Mouse (Mus musculus): Measurements from ENCODE around the gene Gucy2g.
A peak's percentile ranks its signal among the peaks of the same experiment; 100 is the strongest.
"Not testable (repeated sequence)": the region's sequence is repeated elsewhere in the genome, so short reads cannot be mapped to it uniquely, and the experiment has no call there.

The Gucy2g gene

GRCm38 (mm10) chr19:55207746-55208538 lies 33.1 kb downstream of the Gucy2g start:
- no peak for DNase-seq (ENCODE audit: low spot score in 2 of 2)

GRCm38 (mm10) chr19:55207205-55207604 lies 33.8 kb downstream of the Gucy2g start:
- DNase-seq (ENCODE audit: low spot score in 2 of 2): no peak

GRCm38 (mm10) chr19:55206482-55207138 lies 34.4 kb downstream of the Gucy2g start:
- peak in 1 of 2 experiments; percentile 14 for DNase-seq (ENCODE audit: low spot score in 2 of 2)

DNA sequence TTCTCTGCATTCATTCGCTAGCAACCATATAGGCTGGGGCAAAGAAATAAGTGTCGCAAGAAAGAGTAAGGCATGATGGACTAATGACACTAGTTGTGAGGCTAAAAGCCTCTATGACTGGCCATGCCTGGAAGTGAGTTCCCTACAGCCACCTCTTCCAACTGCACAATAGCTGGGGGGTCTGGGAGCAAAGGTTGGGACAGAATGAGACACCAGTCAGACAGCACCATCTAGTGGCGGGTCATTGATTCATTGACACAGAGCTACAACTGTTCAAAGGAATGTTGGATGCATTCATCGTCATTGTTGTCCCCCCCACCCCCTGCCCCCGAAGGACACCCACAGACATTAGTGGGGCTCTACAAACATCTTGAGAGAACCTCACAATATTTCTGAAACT lies 42.7 kb downstream of the Gucy2g start:
- DNase-seq (ENCODE audit: low spot score in 2 of 2): no peak

GRCm38 (mm10) chr19:55195574-55195973 lies 45.5 kb downstream of the Gucy2g start:
- no peak for DNase-seq (ENCODE audit: low spot score in 2 of 2)

DNA sequence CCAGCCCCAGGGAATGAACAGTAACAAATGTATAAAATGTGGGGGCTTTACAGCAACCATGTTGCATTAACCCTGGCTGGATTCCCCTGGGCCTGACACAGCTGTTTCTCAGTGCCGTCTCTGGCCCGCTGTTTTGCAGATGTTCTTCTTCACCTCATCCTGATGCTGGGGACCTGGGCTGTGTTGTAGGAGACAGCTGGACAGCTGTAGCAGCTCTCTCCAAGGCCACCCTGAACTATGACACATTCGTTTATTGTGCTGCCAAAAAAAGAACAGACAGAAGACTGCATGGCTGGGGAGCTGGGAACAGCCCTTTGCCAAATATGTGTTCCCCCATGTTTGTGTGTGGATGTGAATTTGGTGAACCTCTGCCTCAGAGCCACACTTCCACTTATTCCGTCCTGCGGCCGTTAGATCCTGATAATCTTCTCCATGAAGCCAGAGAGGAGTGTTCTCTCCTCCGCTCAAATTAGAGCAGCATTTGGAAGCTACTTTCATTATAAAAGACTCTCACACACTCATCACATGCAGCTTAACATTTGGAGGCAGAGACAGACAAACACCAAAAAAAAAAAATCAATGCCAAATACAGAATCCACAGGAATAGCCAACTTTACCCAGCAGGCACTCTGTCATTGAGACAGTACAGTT lies 46.4 kb downstream of the Gucy2g start:
- DNase-seq (ENCODE audit: low spot score in 2 of 2): no peak

DNA sequence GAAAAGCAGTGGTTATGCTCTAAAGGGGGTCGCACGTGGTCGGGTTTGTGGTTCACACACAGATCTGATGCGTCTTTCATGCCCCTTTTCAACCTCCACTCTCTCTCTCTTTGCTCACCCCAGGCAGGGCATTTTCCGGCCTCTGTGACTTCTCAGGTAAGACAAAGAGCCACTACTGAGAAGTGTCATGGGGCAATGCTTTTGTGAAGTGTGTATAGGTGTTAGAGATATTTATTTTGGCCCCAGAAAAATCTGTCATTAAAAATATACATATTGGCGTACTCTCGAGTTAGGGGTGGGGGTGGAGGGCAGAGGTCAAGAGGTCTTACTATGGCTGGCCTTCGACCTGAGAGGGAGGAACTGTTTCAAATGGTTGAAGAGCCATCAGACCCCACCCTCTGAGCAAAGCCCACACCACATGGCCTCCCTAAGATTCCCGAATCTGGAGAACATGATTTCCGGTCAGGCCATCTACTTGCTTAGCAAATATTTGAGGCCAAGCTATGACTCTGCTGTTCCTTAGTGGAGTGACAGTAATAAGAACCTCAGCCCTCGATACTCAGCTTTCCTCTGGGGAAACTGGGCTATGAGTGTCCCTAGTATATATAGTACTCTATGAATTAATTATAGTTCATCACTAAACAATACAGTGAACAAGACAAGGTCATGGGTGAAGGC lies 47.2 kb downstream of the Gucy2g start:
- no peak for DNase-seq (ENCODE audit: low spot score in 2 of 2)

- DNase-seq (ENCODE audit: low spot score in 2 of 2): no peak
These were observed 48.6 kb downstream of the Gucy2g start for GRCm38 (mm10) chr19:55192254-55192945.

- no peak for DNase-seq (ENCODE audit: low spot score in 2 of 2)
These were observed 49.4 kb downstream of the Gucy2g start for GRCm38 (mm10) chr19:55191596-55191995.

DNA sequence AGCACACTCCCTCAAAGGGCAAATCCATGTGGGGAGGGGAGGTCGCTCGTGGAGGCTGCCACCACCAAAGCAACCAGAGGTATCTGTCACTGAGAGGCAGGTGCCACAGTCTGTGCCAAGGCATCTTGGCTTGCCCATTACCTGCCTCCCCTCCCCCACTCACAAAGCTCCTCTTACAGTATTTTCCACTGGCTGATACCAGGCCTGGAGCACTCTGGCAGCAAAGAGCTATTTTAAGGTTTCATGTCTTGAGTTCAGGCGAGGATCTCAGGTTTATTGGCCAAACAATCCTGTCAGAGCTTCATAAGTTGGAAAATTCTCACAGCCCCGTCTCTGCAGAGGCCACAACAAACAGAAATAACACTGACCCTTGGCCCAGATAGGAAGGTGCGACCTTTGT lies 51.0 kb downstream of the Gucy2g start:
- DNase-seq (ENCODE audit: low spot score in 2 of 2): no peak

DNA sequence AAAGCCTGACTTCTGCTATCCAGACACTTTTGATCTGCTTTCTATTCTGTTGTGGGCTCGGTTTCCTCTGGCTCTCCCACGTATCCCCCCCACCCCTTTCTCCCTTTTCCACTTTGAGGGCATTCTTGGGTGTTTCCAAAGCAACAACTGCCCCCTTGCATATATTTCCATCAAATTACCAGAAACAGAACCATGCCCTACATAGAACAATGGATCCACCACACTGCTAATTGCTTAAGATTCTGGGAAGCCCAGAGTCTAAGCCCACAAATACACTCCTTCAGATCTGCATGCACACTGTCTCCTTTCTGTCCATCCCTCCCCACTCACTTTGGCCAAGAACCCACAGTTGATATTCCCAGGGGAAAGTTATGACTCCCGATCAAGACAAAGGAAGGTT lies 55.4 kb downstream of the Gucy2g start:
- DNase-seq (ENCODE audit: low spot score in 2 of 2): no peak

- no peak for DNase-seq (ENCODE audit: low spot score in 2 of 2)
These were observed 56.0 kb downstream of the Gucy2g start for GRCm38 (mm10) chr19:55185074-55185473.

DNA sequence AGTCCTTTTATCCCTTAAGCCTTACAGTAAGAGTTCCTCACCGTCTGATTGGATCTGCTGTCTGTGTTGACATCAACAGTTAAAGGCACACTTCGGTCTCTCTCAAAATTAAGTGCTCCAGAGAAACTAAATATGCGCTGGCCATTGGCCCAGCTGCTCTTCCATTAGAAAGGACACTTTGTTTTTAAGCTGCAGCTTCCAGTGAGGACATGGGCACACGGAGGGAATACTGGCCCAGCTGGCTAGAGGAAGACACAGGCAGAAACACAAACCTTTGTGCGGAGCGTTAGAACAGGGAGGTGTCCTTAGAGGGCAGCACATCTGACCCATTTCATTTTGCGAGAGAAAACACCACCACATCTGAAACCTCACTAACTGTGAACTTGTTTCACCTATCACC lies 56.6 kb downstream of the Gucy2g start:
- no peak for DNase-seq (ENCODE audit: low spot score in 2 of 2)

DNA sequence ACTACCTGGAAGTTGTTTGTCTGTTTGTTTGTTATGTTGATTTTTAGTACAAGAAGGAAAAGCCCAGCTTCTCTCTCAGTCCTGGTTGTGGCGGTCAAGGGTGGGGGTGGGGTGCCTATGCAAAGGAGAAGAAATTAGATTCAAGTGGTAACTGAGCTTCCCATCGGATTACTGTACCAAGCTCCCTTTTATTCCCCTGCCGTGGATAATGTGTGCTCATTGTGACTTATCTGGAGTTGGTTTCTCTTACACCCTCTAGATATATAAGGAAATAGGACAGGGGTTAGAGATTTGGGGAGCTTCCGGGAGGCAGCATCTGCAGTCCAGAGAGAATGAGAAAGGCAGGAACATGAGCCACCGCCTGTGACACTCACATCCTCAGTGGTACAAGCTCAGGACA lies 60.6 kb downstream of the Gucy2g start, which contains the start of gene Tectb:
Gene Tectb (plus strand): TSS at position 301 of the 400 bp plus-strand sequence.
- no peak for DNase-seq (ENCODE audit: low spot score in 2 of 2)

DNA sequence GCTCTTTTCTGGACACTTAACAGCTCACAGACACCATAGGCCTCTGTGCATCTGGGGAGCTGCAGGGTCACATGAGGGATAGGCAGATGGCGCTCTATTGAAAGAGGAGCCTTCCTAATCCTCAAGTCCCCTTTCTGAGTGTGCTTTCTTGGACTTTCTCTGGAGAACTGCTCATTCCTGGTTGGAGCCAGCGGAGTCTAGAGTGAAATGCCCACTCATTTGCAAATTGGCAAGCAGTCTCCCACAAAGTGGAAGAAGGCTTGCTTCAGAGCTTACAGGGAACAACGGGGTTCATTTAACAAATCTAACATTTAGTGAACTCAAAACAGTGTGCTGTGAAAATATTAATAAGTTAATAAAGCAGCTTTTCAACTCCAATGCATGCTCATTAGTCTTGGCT lies 63.9 kb downstream of the Gucy2g start:
- peak in 1 of 2 experiments; percentile 25 for DNase-seq (ENCODE audit: low spot score in 2 of 2)

GRCm38 (mm10) chr19:55171585-55171984 lies 69.5 kb downstream of the Gucy2g start:
- DNase-seq (ENCODE audit: low spot score in 2 of 2): no peak

GRCm38 (mm10) chr19:55170399-55170798 lies 70.6 kb downstream of the Gucy2g start:
- DNase-seq (ENCODE audit: low spot score in 2 of 2): no peak

DNA sequence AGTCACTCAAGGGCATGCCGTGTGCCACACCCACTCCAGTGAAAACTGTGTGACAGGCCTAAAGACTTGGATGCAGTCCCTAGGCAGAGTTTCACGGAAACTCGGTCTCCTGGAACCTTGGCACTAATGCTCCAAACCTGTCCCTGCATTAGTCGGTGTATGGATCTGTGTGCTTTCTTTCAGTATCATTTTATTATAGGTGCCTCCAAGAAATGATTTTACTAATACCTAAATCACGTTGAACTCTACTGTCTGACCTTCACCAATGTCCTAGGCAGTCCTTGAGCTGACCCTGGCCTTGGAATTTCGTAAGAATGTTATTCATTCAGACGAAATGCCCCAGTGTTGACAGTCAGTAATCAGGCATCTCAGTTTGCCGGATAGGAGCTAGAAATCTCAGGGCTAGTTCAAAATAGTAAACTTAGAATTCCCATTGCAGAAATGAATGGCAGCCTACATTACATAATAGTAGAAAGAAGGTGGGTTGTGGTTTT lies 71.8 kb downstream of the Gucy2g start:
- not testable (repeated sequence) for DNase-seq (ENCODE audit: low spot score in 2 of 2)

GRCm38 (mm10) chr19:55168360-55168759 lies 72.7 kb downstream of the Gucy2g start:
- DNase-seq (ENCODE audit: low spot score in 2 of 2): no peak

GRCm38 (mm10) chr19:55167741-55168140 lies 73.3 kb downstream of the Gucy2g start:
- no peak for DNase-seq (ENCODE audit: low spot score in 2 of 2)

DNA sequence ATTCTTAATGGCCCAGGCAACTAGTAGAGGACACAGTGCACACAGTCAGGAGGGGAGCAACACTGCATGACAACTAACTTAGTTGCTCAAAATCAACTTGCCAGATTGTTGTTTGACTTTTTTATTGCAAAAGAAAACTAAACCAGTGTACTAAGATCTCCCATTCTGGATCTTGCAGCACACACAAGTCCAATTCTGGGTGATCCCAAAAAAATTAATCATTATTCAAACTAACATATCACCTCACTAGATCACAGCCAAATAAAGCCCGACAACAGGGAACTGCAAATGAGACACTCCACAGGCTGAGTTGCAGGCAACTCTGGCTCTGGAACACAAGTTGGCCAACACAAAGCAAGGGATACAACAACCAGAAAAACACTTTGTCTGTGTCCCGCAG lies 74.3 kb downstream of the Gucy2g start:
- DNase-seq (ENCODE audit: low spot score in 2 of 2): no peak
